10 mouse cellular contexts compared by ENCODE assay signal in genomic region chr13:97545971-97546454, GRCm38 (mm10).
DNase-seq lines count a peak whose midpoint lies in the region; ATAC-seq and TF ChIP-seq lines count a peak whose summit lies in the region.
"Had no signal": no experiment of that assay in that cellular context is flagged by ENCODE, and none has a peak within 500 bp of the region (broad histone marks: within the 10 kb centered on the region; RNA-seq: fewer than 3 reads in every experiment).

No protein-coding gene starts in this region.

- no peak for TF ChIP-seq POLR2A in kidney, adult 2 months (IDR thresholded peaks at IDR 0.05; ENCODE audit: low read depth, low read length)

- TF ChIP-seq CTCF in kidney, adult 2 months (conservative IDR thresholded peaks at IDR 0.05; ENCODE audit: insufficient read depth, insufficient read length, low read depth, low read length) = no peak

- DNase-seq in kidney, adult 2 months = peak; percentile 10
- no peak for DNase-seq in kidney, postnatal 25 days
- peak; percentile 57 for DNase-seq in adipocyte (ENCODE audit: low spot score)
- no peak for DNase-seq in thymus, postnatal 10 days (ENCODE audit: low spot score in 2 of 2)
- no peak for DNase-seq in embryo, embryonic 11 days

- no peaks in the 10 kb centered on the region for H3K27me3 ChIP-seq in kidney, adult 2 months (replicated peaks; ENCODE audit: control insufficient read depth, insufficient read depth, low read length)
- H3K27me3 ChIP-seq: heart, embryonic 15.5 days; lung, embryonic 15.5 days had no signal

- peak; percentile 51; the same call in 1 of the 2 replicates for ATAC-seq in common myeloid progenitor, adult 5-6 weeks (replicated peaks; ENCODE audit: low read depth, poor library complexity, severe bottlenecking)
- peak; percentile 52 for ATAC-seq in megakaryocyte progenitor cell, adult 5-6 weeks (replicated peaks; ENCODE audit: poor library complexity)
- no peak for ATAC-seq in CD4-positive, CD25-positive, alpha-beta regulatory T cell, adult 4 months

- WGBS in kidney, adult 2 months = 51% methylated on average over 9 of the region's 9 CpGs

- H3K4me1 ChIP-seq in kidney, adult 2 months (ENCODE audit: control insufficient read depth, insufficient read depth, low read length) = no peaks in the 10 kb centered on the region

- H3K4me3 ChIP-seq in kidney, adult 2 months (ENCODE audit: insufficient read depth, low read depth, low read length) = no peak overlapping the region
- H3K4me3 ChIP-seq: heart, embryonic 15.5 days; lung, embryonic 15.5 days had no signal

- no peaks in the 10 kb centered on the region for H3K36me3 ChIP-seq in kidney, adult 2 months (ENCODE audit: control insufficient read depth, insufficient read depth, low read length)
- H3K36me3 ChIP-seq: heart, embryonic 15.5 days; lung, embryonic 15.5 days had no signal

- H3K27ac ChIP-seq in kidney, adult 2 months (ENCODE audit: insufficient read depth, low read depth, low read length) = no peak overlapping the region
- H3K27ac ChIP-seq: heart, embryonic 15.5 days had no signal

Comparison
In these comparisons a context has a peak if more than half of its experiments do, and no peak if none do; other contexts are left out.
1. DNase-seq: peak in kidney, adult 2 months (single experiment) and adipocyte (single experiment); none in kidney, postnatal 25 days (0 of 2), thymus, postnatal 10 days (0 of 2) and embryo, embryonic 11 days (single experiment).